Mouse (Mus musculus) C2C12 (cell line): ENCODE data around the gene Twistnb. TPM values are rescaled to one million over a fixed set of nuclear protein-coding genes. Genes with fewer than 3 reads are reported as not detected.

Source experiments
- H3K27me3 ChIP-seq: one replicate; pipeline ENCODE4 v1.6.1; 2011; ENCODE audit not compliant: control insufficient read depth, insufficient read depth, insufficient read length
- H3K36me3 ChIP-seq: one replicate; pipeline ENCODE4 v1.6.1; 2011; ENCODE audit not compliant: control insufficient read depth, insufficient read depth
- H3K4me3 ChIP-seq: one replicate; pipeline ENCODE4 v1.5.1; 2011; ENCODE audit warnings: mild to moderate bottlenecking, control low read depth; ENCODE audit not compliant: poor library complexity, insufficient read depth, severe bottlenecking
- H3K79me2 ChIP-seq: one replicate; pipeline ENCODE4 v1.6.1; 2011; ENCODE audit not compliant: control insufficient read depth, insufficient read depth
- H3K79me3 ChIP-seq: one replicate; pipeline ENCODE4 v1.6.1; 2011; ENCODE audit warnings: low read depth, control low read depth
- H3ac ChIP-seq: one replicate; pipeline ENCODE3; 2011; ENCODE audit warnings: low read depth; ENCODE audit not compliant: control insufficient read depth, insufficient read length
- CEBPB ChIP-seq: IDR thresholded peaks from one replicate; pipeline ENCODE4 v1.6.1; 2011; ENCODE audit warnings: low read depth, mild to moderate bottlenecking, control low read depth, moderate library complexity
- CTCF ChIP-seq: IDR thresholded peaks from one replicate; pipeline ENCODE4 v1.5.1; 2011; ENCODE audit not compliant: control insufficient read depth, insufficient read depth, insufficient read length
- FOSL1 ChIP-seq: IDR thresholded peaks from one replicate; pipeline ENCODE4 v1.8.0; 2011; ENCODE audit warnings: mild to moderate bottlenecking, low read length; ENCODE audit not compliant: poor library complexity, insufficient read depth, severe bottlenecking
- MAX ChIP-seq: IDR thresholded peaks from one replicate; pipeline ENCODE4 v1.6.1; 2011; ENCODE audit warnings: mild to moderate bottlenecking, control low read depth
- MYOD1 ChIP-seq: IDR thresholded peaks from one replicate; pipeline ENCODE4 v1.6.1; 2011; ENCODE audit warnings: low read depth; ENCODE audit not compliant: control insufficient read depth, insufficient read length
- MYOG ChIP-seq: IDR thresholded peaks from one replicate; pipeline ENCODE4 v1.6.1; 2011; ENCODE audit not compliant: control insufficient read depth, insufficient read length; ENCODE audit errors: extremely low read depth
- USF1 ChIP-seq: IDR thresholded peaks from one replicate; pipeline ENCODE4 v1.6.1; 2011; ENCODE audit warnings: low read depth, mild to moderate bottlenecking, control low read depth, moderate library complexity
- polyA plus RNA-seq: library from polyadenylated mRNA; unstranded; fragments of >200 nt; fragmentation: generic; extraction: Trizol; gene quantifications from one replicate; pipeline ENCODE4 v1.2.1, GENCODE M21; 2012; ENCODE audit warnings: missing spikeins

The Twistnb gene
- polyA plus RNA-seq, 1 experiment: 6.1 TPM

- Histone ChIP-seq H3K79me3 (peaks cover 62% of the 10 kb centered on the region), H3K79me2 (peaks cover 72% of the 10 kb centered on the region), H3ac (no peak overlapping the region), H3K27me3 (no peaks in the 10 kb centered on the region), H3K4me3 (no peak overlapping the region), H3K36me3 (peaks cover 43% of the 10 kb centered on the region)
- TF ChIP-seq MYOG (no peak), FOSL1 (no peak), CEBPB (no peak), MAX (no peak), MYOD1 (no peak), CTCF (no peak), USF1 (no peak)
These were observed 4.4 kb downstream of the Twistnb start for GRCm38 (mm10) chr12:33433812-33434211.

- no peak overlapping the region for H3K4me3 ChIP-seq
- peaks cover 52% of the 10 kb centered on the region for H3K36me3 ChIP-seq
- H3K79me3 ChIP-seq: peaks cover 61% of the 10 kb centered on the region
- H3K27me3 ChIP-seq: no peaks in the 10 kb centered on the region
- TF ChIP-seq MYOD1 (no peak), MAX (no peak), CEBPB (no peak), FOSL1 (no peak), MYOG (no peak), CTCF (no peak), USF1 (no peak)
- peaks cover 67% of the 10 kb centered on the region for H3K79me2 ChIP-seq
- no peak overlapping the region for H3ac ChIP-seq
These were observed 5.3 kb downstream of the Twistnb start for GRCm38 (mm10) chr12:33434758-33435157.

GRCm38 (mm10) chr12:33455418-33455817 is 26.0 kb downstream of the Twistnb start:
- Histone ChIP-seq H3K27me3 (no peaks in the 10 kb centered on the region), H3K36me3 (no peaks in the 10 kb centered on the region), H3K4me3 (no peak overlapping the region), H3ac (no peak overlapping the region), H3K79me3 (no peaks in the 10 kb centered on the region), H3K79me2 (no peaks in the 10 kb centered on the region)
- TF ChIP-seq FOSL1 (no peak), USF1 (no peak), MYOD1 (no peak), MAX (no peak), MYOG (no peak), CTCF (no peak), CEBPB (no peak)

- Histone ChIP-seq H3K4me3 (no peak overlapping the region), H3K36me3 (no peaks in the 10 kb centered on the region), H3ac (no peak overlapping the region), H3K79me3 (no peaks in the 10 kb centered on the region), H3K27me3 (no peaks in the 10 kb centered on the region), H3K79me2 (no peaks in the 10 kb centered on the region)
- TF ChIP-seq CEBPB: no peak
- no peak for TF ChIP-seq MYOD1
- TF ChIP-seq USF1: no peak
- TF ChIP-seq MYOG: no peak
- TF ChIP-seq FOSL1: no peak
- no peak for TF ChIP-seq MAX
- TF ChIP-seq CTCF: no peak
These were observed 26.8 kb downstream of the Twistnb start for GRCm38 (mm10) chr12:33456242-33456641.

GRCm38 (mm10) chr12:33480975-33481374 is 51.5 kb downstream of the Twistnb start:
- Histone ChIP-seq H3K36me3 (no peaks in the 10 kb centered on the region), H3K27me3 (no peaks in the 10 kb centered on the region), H3ac (no peak overlapping the region), H3K4me3 (no peak overlapping the region), H3K79me2 (no peaks in the 10 kb centered on the region), H3K79me3 (no peaks in the 10 kb centered on the region)
- no peak for TF ChIP-seq CEBPB
- TF ChIP-seq MYOD1: no peak
- TF ChIP-seq MAX: no peak
- no peak for TF ChIP-seq MYOG
- TF ChIP-seq CTCF: no peak
- no peak for TF ChIP-seq FOSL1
- TF ChIP-seq USF1: no peak

- no peaks in the 10 kb centered on the region for H3K79me3 ChIP-seq
- TF ChIP-seq MYOG (no peak), CEBPB (no peak), MAX (no peak), CTCF (no peak), MYOD1 (no peak), FOSL1 (no peak)
- no peak overlapping the region for H3K4me3 ChIP-seq
- no peaks in the 10 kb centered on the region for H3K79me2 ChIP-seq
- H3K36me3 ChIP-seq: no peaks in the 10 kb centered on the region
- no peak overlapping the region for H3ac ChIP-seq
- H3K27me3 ChIP-seq: no peaks in the 10 kb centered on the region
These were observed 53.5 kb downstream of the Twistnb start for GRCm38 (mm10) chr12:33482931-33483330.

Other genes starting within 250 kb of the Twistnb start
- gene Efcab10, start 34.8 kb upstream of the Twistnb start, polyA plus RNA-seq: not detected